Mouse (Mus musculus): ENCODE measurements at regions not wholly inside any gene's neighbourhood (a gene's known extent, or its start where the extent isn't known, plus 50 kb on each side); places are given as distances from the start of the nearest gene placed in this dataset.

- TF ChIP-seq CTCF (IDR thresholded peaks at IDR 0.05; ENCODE audit: insufficient read depth, low read depth, low read length): no peak
- TF ChIP-seq POLR2A (IDR thresholded peaks at IDR 0.05; ENCODE audit: insufficient read depth, low read depth, low read length): no peak
Measured at GRCm38 (mm10) chr8:126525575-126525974, 50.7 kb upstream of the Tarbp1 start.
